Mouse (Mus musculus) midbrain, embryonic 12.5 days (tissue): ENCODE measurements around the gene Gmnn. TPM values are rescaled to one million over a fixed set of nuclear protein-coding genes. Genes with fewer than 3 reads are reported as not detected.

Experiments used
- ATAC-seq: fragments of 200-750 bp; cut with Nextera tagmentation; 2 replicates; pipeline ENCODE4 v1.8.0; 2017; ENCODE audit warnings: low read depth, moderate TSS enrichment, moderate library complexity; ENCODE audit not compliant: low FRiP score
- H3K27ac ChIP-seq: fragments of 300-500 bp; sonication (generic); replicated peaks from 2 replicates; pipeline ENCODE4 v1.5.1; 2016; ENCODE audit warnings: mild to moderate bottlenecking
- H3K27me3 ChIP-seq: fragments of 300-500 bp; sonication (generic); 2 replicates; pipeline ENCODE4 v1.6.1; 2016; ENCODE audit warnings: mild to moderate bottlenecking
- H3K36me3 ChIP-seq: fragments of 300-500 bp; sonication (generic); 2 replicates; pipeline ENCODE4 v1.6.1; 2016
- H3K4me1 ChIP-seq: fragments of 300-500 bp; sonication (generic); 2 replicates; pipeline ENCODE4 v1.6.1; 2016
- H3K4me2 ChIP-seq: fragments of 300-500 bp; sonication (generic); replicated peaks from 2 replicates; pipeline ENCODE4 v1.6.1; 2016; ENCODE audit warnings: mild to moderate bottlenecking, moderate library complexity
- H3K4me3 ChIP-seq: fragments of 300-500 bp; sonication (generic); 2 replicates; pipeline ENCODE4 v1.5.1; 2016; ENCODE audit warnings: mild to moderate bottlenecking
- H3K9ac ChIP-seq: fragments of 300-500 bp; sonication (generic); replicated peaks from 2 replicates; pipeline ENCODE4 v1.6.1; 2016; ENCODE audit warnings: mild to moderate bottlenecking, moderate library complexity
- H3K9me3 ChIP-seq: fragments of 300-500 bp; sonication (generic); 2 replicates; pipeline ENCODE4 v1.6.1; 2016; ENCODE audit warnings: mild to moderate bottlenecking
- WGBS: fragments of 180-500 bp; shearing (Covaris S2); methylation state at CpG from one replicate; pipeline ENCODE4 v1.1.7; 2016; 5-methylcytosine and 5-hydroxymethylcytosine counted together
- polyA plus RNA-seq: library from polyadenylated mRNA; unstranded; fragments of >200 nt; fragmentation: Nextera tagmentation; extraction: Ambion mirVana; gene quantifications from 2 replicates; pipeline ENCODE4 v1.2.1, GENCODE M21; 2016

Gene Gmnn
- polyA plus RNA-seq, 1 experiment from 2014 or later: 95.8 TPM

GRCm38 (mm10) chr13:24757820-24758564 is 3.7 kb downstream of the Gmnn start:
- Histone ChIP-seq H3K4me1 (peaks cover 9% of the 10 kb centered on the region), H3K4me3 (no peak overlapping the region), H3K36me3 (peaks cover 31% of the 10 kb centered on the region), H3K4me2 (no peak overlapping the region), H3K9me3 (no peaks in the 10 kb centered on the region), H3K27ac (no peak overlapping the region), H3K27me3 (no peaks in the 10 kb centered on the region), H3K9ac (no peak overlapping the region)
- 92% methylated on average over 12 of the region's 12 CpGs for WGBS
- no peak for ATAC-seq

- Histone ChIP-seq H3K9me3 (no peaks in the 10 kb centered on the region), H3K9ac (no peak overlapping the region), H3K4me2 (no peak overlapping the region), H3K4me1 (peaks cover 9% of the 10 kb centered on the region), H3K36me3 (peaks cover 34% of the 10 kb centered on the region), H3K27me3 (no peaks in the 10 kb centered on the region), H3K27ac (no peak overlapping the region), H3K4me3 (no peak overlapping the region)
- no peak for ATAC-seq
- WGBS: 94% methylated on average over 3 of the region's 3 CpGs
These were observed 5.0 kb downstream of the Gmnn start for GRCm38 (mm10) chr13:24756756-24757155.

GRCm38 (mm10) chr13:24751396-24751795 is 10.3 kb downstream of the Gmnn start:
- WGBS: 90% methylated on average over 8 of the region's 8 CpGs
- Histone ChIP-seq H3K36me3 (peaks cover 43% of the 10 kb centered on the region), H3K4me2 (no peak overlapping the region), H3K4me1 (no peaks in the 10 kb centered on the region), H3K9ac (no peak overlapping the region), H3K4me3 (no peak overlapping the region), H3K27me3 (no peaks in the 10 kb centered on the region), H3K9me3 (no peaks in the 10 kb centered on the region), H3K27ac (no peak overlapping the region)
- no peak for ATAC-seq

GRCm38 (mm10) chr13:24750807-24751206 is 10.9 kb downstream of the Gmnn start:
- WGBS: 96% methylated on average over 8 of the region's 8 CpGs
- H3K9me3 ChIP-seq: no peaks in the 10 kb centered on the region
- no peak overlapping the region for H3K27ac ChIP-seq
- H3K27me3 ChIP-seq: no peaks in the 10 kb centered on the region
- no peak overlapping the region for H3K9ac ChIP-seq
- H3K36me3 ChIP-seq: peaks cover 38% of the 10 kb centered on the region
- no peaks in the 10 kb centered on the region for H3K4me1 ChIP-seq
- no peak overlapping the region for H3K4me2 ChIP-seq
- no peak for ATAC-seq
- H3K4me3 ChIP-seq: no peak overlapping the region

- no peak for ATAC-seq
- H3K9me3 ChIP-seq: no peaks in the 10 kb centered on the region
- H3K4me3 ChIP-seq: no peak overlapping the region
- H3K4me1 ChIP-seq: no peaks in the 10 kb centered on the region
- WGBS: 91% methylated on average over 3 of the region's 3 CpGs
- no peak overlapping the region for H3K4me2 ChIP-seq
- H3K27me3 ChIP-seq: no peaks in the 10 kb centered on the region
- no peak overlapping the region for H3K9ac ChIP-seq
- peaks cover 19% of the 10 kb centered on the region for H3K36me3 ChIP-seq
- H3K27ac ChIP-seq: no peak overlapping the region
These were observed 13.9 kb downstream of the Gmnn start for GRCm38 (mm10) chr13:24747823-24748222.

GRCm38 (mm10) chr13:24741028-24741427 is 20.7 kb downstream of the Gmnn start, which contains the start of gene Armh2:
Gene Armh2 (plus strand): TSS chr13:24741232.
- H3K4me2 ChIP-seq: no peak within 1 kb of the TSS
- ATAC-seq: no peak
- WGBS: 88% methylated on average over 10 of the region's 10 CpGs
- no peaks in the 10 kb centered on the region for H3K4me1 ChIP-seq
- no peaks in the 10 kb centered on the region for H3K9me3 ChIP-seq
- no peak within 1 kb of the TSS for H3K27ac ChIP-seq
- H3K4me3 ChIP-seq: no peak within 1 kb of the TSS
- no peak within 1 kb of the TSS for H3K9ac ChIP-seq
- no peaks in the 10 kb centered on the region for H3K27me3 ChIP-seq
- no peaks in the 10 kb centered on the region for H3K36me3 ChIP-seq

GRCm38 (mm10) chr13:24735608-24736131 is 26.1 kb downstream of the Gmnn start:
- WGBS: 90% methylated on average over 6 of the region's 6 CpGs
- H3K4me1 ChIP-seq: no peaks in the 10 kb centered on the region
- H3K4me2 ChIP-seq: no peak overlapping the region
- H3K27ac ChIP-seq: no peak overlapping the region
- no peak overlapping the region for H3K4me3 ChIP-seq
- no peaks in the 10 kb centered on the region for H3K9me3 ChIP-seq
- H3K27me3 ChIP-seq: no peaks in the 10 kb centered on the region
- ATAC-seq: no peak
- 0 out of 2 replicates have a peak, but pooled peaks cover 4% of the 10 kb centered on the region for H3K36me3 ChIP-seq
- no peak overlapping the region for H3K9ac ChIP-seq

GRCm38 (mm10) chr13:24734502-24734901 is 27.2 kb downstream of the Gmnn start:
- 88% methylated on average over 5 of the region's 5 CpGs for WGBS
- Histone ChIP-seq H3K4me2 (no peak overlapping the region), H3K9ac (no peak overlapping the region), H3K36me3 (0 out of 2 replicates have a peak, but pooled peaks cover 4% of the 10 kb centered on the region), H3K27ac (no peak overlapping the region), H3K27me3 (no peaks in the 10 kb centered on the region), H3K4me1 (no peaks in the 10 kb centered on the region), H3K4me3 (no peak overlapping the region), H3K9me3 (no peaks in the 10 kb centered on the region)
- ATAC-seq: no peak

GRCm38 (mm10) chr13:24729128-24729527 is 32.6 kb downstream of the Gmnn start:
- Histone ChIP-seq H3K27me3 (peaks cover 11% of the 10 kb centered on the region), H3K4me3 (no peak overlapping the region), H3K4me2 (no peak overlapping the region), H3K9ac (no peak overlapping the region), H3K36me3 (0 out of 2 replicates have a peak, but pooled peaks cover 4% of the 10 kb centered on the region), H3K4me1 (peaks cover 7% of the 10 kb centered on the region; the same call in 1 of the 2 replicates), H3K27ac (no peak overlapping the region), H3K9me3 (no peaks in the 10 kb centered on the region)
- WGBS: 90% methylated on average over 5 of the region's 5 CpGs
- ATAC-seq: no peak

- WGBS: 55% methylated on average over 4 of the region's 4 CpGs
- peaks cover 11% of the 10 kb centered on the region for H3K27me3 ChIP-seq
- H3K9ac ChIP-seq: no peak overlapping the region
These were observed 37.3 kb downstream of the Gmnn start for GRCm38 (mm10) chr13:24724395-24724759.

GRCm38 (mm10) chr13:24723699-24724394 is 37.9 kb downstream of the Gmnn start:
- H3K9ac ChIP-seq: no peak overlapping the region
- H3K27me3 ChIP-seq: peaks cover 11% of the 10 kb centered on the region
- WGBS: 63% methylated on average over 8 of the region's 8 CpGs
- no peak for ATAC-seq
- no peaks in the 10 kb centered on the region for H3K36me3 ChIP-seq
- H3K4me3 ChIP-seq: no peak overlapping the region
- H3K9me3 ChIP-seq: no peaks in the 10 kb centered on the region
- no peak overlapping the region for H3K27ac ChIP-seq
- H3K4me2 ChIP-seq: no peak overlapping the region
- H3K4me1 ChIP-seq: peaks cover 10% of the 10 kb centered on the region; the same call in 1 of the 2 replicates

More at GRCm38 (mm10) chr13:24724395-24724759, 37.3 kb downstream of the Gmnn start:
- H3K4me1 ChIP-seq: peaks cover 10% of the 10 kb centered on the region; the same call in 1 of the 2 replicates
- no peak overlapping the region for H3K4me2 ChIP-seq
- no peak overlapping the region for H3K27ac ChIP-seq
- H3K36me3 ChIP-seq: no peaks in the 10 kb centered on the region
- no peaks in the 10 kb centered on the region for H3K9me3 ChIP-seq
- no peak overlapping the region for H3K4me3 ChIP-seq
- no peak for ATAC-seq

- H3K4me3 ChIP-seq: no peak overlapping the region
- H3K27me3 ChIP-seq: peaks cover 6% of the 10 kb centered on the region
- H3K9me3 ChIP-seq: peaks cover 2% of the 10 kb centered on the region; the same call in 1 of the 2 replicates
- no peak overlapping the region for H3K4me2 ChIP-seq
- whole genome bisulfite sequencing: 82% methylated on average over 10 of the region's 10 CpGs
- H3K27ac ChIP-seq: no peak overlapping the region
- H3K9ac ChIP-seq: no peak overlapping the region
- H3K36me3 ChIP-seq: peaks cover 16% of the 10 kb centered on the region; the same call in 1 of the 2 replicates
- no peak for ATAC-seq
- H3K4me1 ChIP-seq: peaks cover 10% of the 10 kb centered on the region; the same call in 1 of the 2 replicates
These were observed 40.2 kb downstream of the Gmnn start for GRCm38 (mm10) chr13:24721502-24721901.
